Mouse (Mus musculus) retina, postnatal 7 days (tissue): ENCODE data around the gene Klhdc2.

Experiments
- DNase-seq: peaks from one replicate; pipeline ENCODE4 v3.0.0-alpha.2; 2012; ENCODE audit warnings: low read depth, low spot score

The Klhdc2 gene

GRCm38 (mm10) chr12:69296511-69297410 lies at the start of gene Klhdc2:
Gene Klhdc2, plus strand, starts transcription at chr12:69296681.
- DNase-seq = peak; percentile 76

GRCm38 (mm10) chr12:69249766-69250165 lies 46.7 kb upstream of the Klhdc2 start:
- no peak for DNase-seq

GRCm38 (mm10) chr12:69250756-69251155 lies 45.7 kb upstream of the Klhdc2 start:
- no peak for DNase-seq

GRCm38 (mm10) chr12:69253806-69254205 lies 42.7 kb upstream of the Klhdc2 start:
- no peak for DNase-seq

- no peak for DNase-seq
These were observed 38.6 kb upstream of the Klhdc2 start for GRCm38 (mm10) chr12:69257836-69258235.

- DNase-seq = no peak
These were observed 34.2 kb upstream of the Klhdc2 start for GRCm38 (mm10) chr12:69262251-69262650.

- DNase-seq = peak; percentile 17
These were observed 31.4 kb upstream of the Klhdc2 start for GRCm38 (mm10) chr12:69265031-69265430.

GRCm38 (mm10) chr12:69267956-69268632 lies 28.4 kb upstream of the Klhdc2 start:
- DNase-seq = no peak

- DNase-seq = no peak
These were observed 27.5 kb upstream of the Klhdc2 start for GRCm38 (mm10) chr12:69268956-69269355.

- no peak for DNase-seq
These were observed 16.5 kb upstream of the Klhdc2 start for GRCm38 (mm10) chr12:69279931-69280469.

GRCm38 (mm10) chr12:69280915-69281314 lies 15.6 kb upstream of the Klhdc2 start:
- DNase-seq = no peak

GRCm38 (mm10) chr12:69283146-69283545 lies 13.3 kb upstream of the Klhdc2 start:
- DNase-seq = no peak

GRCm38 (mm10) chr12:69287535-69287934 lies 8.9 kb upstream of the Klhdc2 start:
- DNase-seq = no peak

- no peak for DNase-seq
These were observed 7.8 kb upstream of the Klhdc2 start for GRCm38 (mm10) chr12:69288699-69289098.

GRCm38 (mm10) chr12:69292401-69292800 lies 4.1 kb upstream of the Klhdc2 start:
- DNase-seq = no peak

- no peak for DNase-seq
These were observed 2.7 kb upstream of the Klhdc2 start for GRCm38 (mm10) chr12:69293815-69294214.

- DNase-seq = no peak
These were observed 1.5 kb upstream of the Klhdc2 start for GRCm38 (mm10) chr12:69294936-69295335.

GRCm38 (mm10) chr12:69295651-69296050 lies 830 bp upstream of the Klhdc2 start:
- no peak for DNase-seq

GRCm38 (mm10) chr12:69297411-69298150 lies 1.1 kb downstream of the Klhdc2 start:
- DNase-seq = no peak

GRCm38 (mm10) chr12:69298281-69298680 lies 1.8 kb downstream of the Klhdc2 start:
- no peak for DNase-seq

- DNase-seq = no peak
These were observed 2.8 kb downstream of the Klhdc2 start for GRCm38 (mm10) chr12:69299231-69299630.

- no peak for DNase-seq
These were observed 3.4 kb downstream of the Klhdc2 start for GRCm38 (mm10) chr12:69299831-69300230.
